Mouse (Mus musculus): ENCODE measurements around the gene Reln. TPM values are rescaled to one million over a fixed set of nuclear protein-coding genes. Genes with fewer than 3 reads are reported as not detected.

The Reln gene
- polyA plus RNA-seq, 1 experiment from 2014 or later, result 6.5 TPM

- Histone ChIP-seq H3K9ac (ENCODE audit: low read depth, low read length) (no peak overlapping the region), H3K4me1 (ENCODE audit: control insufficient read depth, insufficient read depth, low read length) (0 out of 2 replicates have a peak, but pooled peaks cover 3% of the 10 kb centered on the region), H3K27me3 (ENCODE audit: control insufficient read depth, insufficient read depth, low read length) (no peaks in the 10 kb centered on the region), H3K36me3 (ENCODE audit: control insufficient read depth, insufficient read depth, low read length) (no peaks in the 10 kb centered on the region), H3K9me3 (replicated peaks; ENCODE audit: control insufficient read depth, low read length) (peaks cover 4% of the 10 kb centered on the region; the same call in 1 of the 2 replicates), H3K4me2 (no peak overlapping the region), H3K27ac (ENCODE audit: low read depth, low read length) (no peak overlapping the region), H3K4me3 (ENCODE audit: low read depth, low read length) (no peak overlapping the region)
- ATAC-seq (replicated peaks; ENCODE audit: insufficient number of reproducible peaks, low FRiP score, low TSS enrichment), result no peak
- WGBS (ENCODE audit: insufficient replicate concordance), result 69% methylated on average over 4 of the region's 4 CpGs
These were observed 202.7 kb downstream of the Reln start for GRCm38 (mm10) chr5:22141821-22142220.

GRCm38 (mm10) chr5:22139015-22139414 is 205.5 kb downstream of the Reln start:
- Histone ChIP-seq H3K4me1 (ENCODE audit: control insufficient read depth, insufficient read depth, low read length) (no peaks in the 10 kb centered on the region), H3K9ac (ENCODE audit: low read depth, low read length) (no peak overlapping the region), H3K27ac (ENCODE audit: low read depth, low read length) (no peak overlapping the region), H3K4me2 (no peak overlapping the region), H3K4me3 (ENCODE audit: low read depth, low read length) (no peak overlapping the region), H3K36me3 (ENCODE audit: control insufficient read depth, insufficient read depth, low read length) (no peaks in the 10 kb centered on the region), H3K9me3 (replicated peaks; ENCODE audit: control insufficient read depth, low read length) (peaks cover 4% of the 10 kb centered on the region; the same call in 1 of the 2 replicates), H3K27me3 (ENCODE audit: control insufficient read depth, insufficient read depth, low read length) (no peaks in the 10 kb centered on the region)
- no peak for ATAC-seq (replicated peaks; ENCODE audit: insufficient number of reproducible peaks, low FRiP score, low TSS enrichment)
- 70% methylated on average over 2 of the region's 2 CpGs for WGBS (ENCODE audit: insufficient replicate concordance)

- Histone ChIP-seq H3K4me1 (ENCODE audit: control insufficient read depth, insufficient read depth, low read length) (no peaks in the 10 kb centered on the region), H3K27me3 (ENCODE audit: control insufficient read depth, insufficient read depth, low read length) (no peaks in the 10 kb centered on the region), H3K9me3 (replicated peaks; ENCODE audit: control insufficient read depth, low read length) (peaks cover 4% of the 10 kb centered on the region; the same call in 1 of the 2 replicates), H3K4me2 (no peak overlapping the region), H3K4me3 (ENCODE audit: low read depth, low read length) (no peak overlapping the region), H3K27ac (ENCODE audit: low read depth, low read length) (no peak overlapping the region), H3K9ac (ENCODE audit: low read depth, low read length) (no peak overlapping the region), H3K36me3 (ENCODE audit: control insufficient read depth, insufficient read depth, low read length) (no peaks in the 10 kb centered on the region)
- WGBS (ENCODE audit: insufficient replicate concordance), result 75% methylated on average over 9 of the region's 9 CpGs
- no peak for ATAC-seq (replicated peaks; ENCODE audit: insufficient number of reproducible peaks, low FRiP score, low TSS enrichment)
These were observed 210.1 kb downstream of the Reln start for GRCm38 (mm10) chr5:22134402-22134801.

GRCm38 (mm10) chr5:22131730-22132522 is 212.6 kb downstream of the Reln start:
- Histone ChIP-seq H3K27me3 (ENCODE audit: control insufficient read depth, insufficient read depth, low read length) (no peaks in the 10 kb centered on the region), H3K4me3 (ENCODE audit: low read depth, low read length) (no peak overlapping the region), H3K9ac (ENCODE audit: low read depth, low read length) (no peak overlapping the region), H3K4me1 (ENCODE audit: control insufficient read depth, insufficient read depth, low read length) (no peaks in the 10 kb centered on the region), H3K4me2 (no peak overlapping the region), H3K9me3 (replicated peaks; ENCODE audit: control insufficient read depth, low read length) (no peaks in the 10 kb centered on the region), H3K27ac (ENCODE audit: low read depth, low read length) (no peak overlapping the region), H3K36me3 (ENCODE audit: control insufficient read depth, insufficient read depth, low read length) (no peaks in the 10 kb centered on the region)
- 81% methylated on average over 5 of the region's 5 CpGs for WGBS (ENCODE audit: insufficient replicate concordance)
- ATAC-seq (replicated peaks; ENCODE audit: insufficient number of reproducible peaks, low FRiP score, low TSS enrichment), result no peak

DNA sequence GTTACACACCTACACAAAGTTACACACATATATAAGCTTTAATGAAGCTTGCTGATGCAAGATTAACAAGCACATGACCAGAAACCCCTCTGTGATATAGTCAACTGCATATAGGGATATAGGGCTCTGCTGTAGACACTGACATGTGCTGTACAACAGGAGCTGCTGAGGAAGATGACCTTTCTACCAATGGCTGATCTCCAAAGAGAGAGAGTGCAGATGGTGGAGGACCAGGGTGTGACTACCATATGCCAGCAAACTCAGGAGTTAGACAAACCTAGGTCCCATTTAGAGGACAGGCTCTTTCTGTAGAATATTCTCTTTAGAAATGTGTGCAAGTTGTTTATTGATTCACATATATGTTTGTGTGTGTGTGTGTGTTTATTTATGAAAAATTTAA is 216.9 kb downstream of the Reln start:
- Histone ChIP-seq H3K9me3 (replicated peaks; ENCODE audit: control insufficient read depth, low read length) (no peaks in the 10 kb centered on the region), H3K9ac (ENCODE audit: low read depth, low read length) (no peak overlapping the region), H3K4me3 (ENCODE audit: low read depth, low read length) (no peak overlapping the region), H3K4me1 (ENCODE audit: control insufficient read depth, insufficient read depth, low read length) (no peaks in the 10 kb centered on the region), H3K4me2 (no peak overlapping the region), H3K27me3 (ENCODE audit: control insufficient read depth, insufficient read depth, low read length) (no peaks in the 10 kb centered on the region), H3K36me3 (ENCODE audit: control insufficient read depth, insufficient read depth, low read length) (no peaks in the 10 kb centered on the region), H3K27ac (ENCODE audit: low read depth, low read length) (no peak overlapping the region)
- ATAC-seq (replicated peaks; ENCODE audit: insufficient number of reproducible peaks, low FRiP score, low TSS enrichment), result no peak

DNA sequence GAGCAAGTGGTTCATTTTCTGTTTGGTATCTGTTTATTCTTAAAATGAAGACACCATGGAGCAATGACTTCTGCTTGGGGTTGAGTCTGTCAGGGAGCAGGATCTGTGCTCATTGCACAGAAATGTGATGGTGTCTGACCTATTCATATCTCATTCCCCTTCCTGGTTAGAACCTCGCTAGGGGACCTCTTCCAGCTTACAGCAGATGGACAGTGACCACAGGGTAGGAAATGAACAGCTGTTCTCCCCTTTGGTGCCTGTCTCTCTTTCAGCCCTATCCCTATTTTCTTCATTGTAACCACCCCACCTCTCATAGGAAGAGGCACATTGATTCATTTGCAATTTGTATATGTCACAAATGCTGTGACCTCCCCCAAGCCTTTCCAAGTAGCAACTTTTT is 225.2 kb downstream of the Reln start:
- no peak overlapping the region for H3K4me2 ChIP-seq
- H3K27ac ChIP-seq (ENCODE audit: low read depth, low read length), result no peak overlapping the region
- no peak overlapping the region for H3K4me3 ChIP-seq (ENCODE audit: low read depth, low read length)
- 54% methylated on average over 1 of the region's 1 CpGs for WGBS (ENCODE audit: insufficient replicate concordance)
- no peaks in the 10 kb centered on the region for H3K36me3 ChIP-seq (ENCODE audit: control insufficient read depth, insufficient read depth, low read length)
- H3K4me1 ChIP-seq (ENCODE audit: control insufficient read depth, insufficient read depth, low read length), result peaks cover 4% of the 10 kb centered on the region; the same call in 1 of the 2 replicates
- no peak overlapping the region for H3K9ac ChIP-seq (ENCODE audit: low read depth, low read length)
- no peaks in the 10 kb centered on the region for H3K9me3 ChIP-seq (replicated peaks; ENCODE audit: control insufficient read depth, low read length)
- no peaks in the 10 kb centered on the region for H3K27me3 ChIP-seq (ENCODE audit: control insufficient read depth, insufficient read depth, low read length)
- ATAC-seq (replicated peaks; ENCODE audit: insufficient number of reproducible peaks, low FRiP score, low TSS enrichment), result no peak

DNA sequence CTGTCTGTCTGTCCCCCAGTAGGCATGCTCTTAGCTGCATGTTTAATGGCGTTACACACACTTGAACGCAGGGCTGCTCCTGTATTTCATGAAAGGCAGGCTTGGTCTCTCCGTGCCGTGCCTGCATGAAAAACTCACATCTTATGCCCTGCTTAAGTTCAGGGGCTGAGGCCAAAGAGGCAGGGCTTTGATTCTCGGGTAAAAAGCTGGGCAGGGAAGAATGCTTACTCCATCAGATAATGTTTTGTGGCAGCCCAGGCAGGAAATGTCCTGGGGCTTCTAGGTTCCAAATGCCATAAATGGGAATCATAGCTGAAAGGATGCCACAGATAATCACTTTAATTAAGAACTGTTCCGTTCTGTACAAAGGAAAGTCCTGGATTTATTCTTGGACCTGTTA is 226.0 kb downstream of the Reln start:
- Histone ChIP-seq H3K4me3 (ENCODE audit: low read depth, low read length) (no peak overlapping the region), H3K4me2 (no peak overlapping the region), H3K27ac (ENCODE audit: low read depth, low read length) (no peak overlapping the region), H3K9ac (ENCODE audit: low read depth, low read length) (no peak overlapping the region), H3K27me3 (ENCODE audit: control insufficient read depth, insufficient read depth, low read length) (no peaks in the 10 kb centered on the region), H3K9me3 (replicated peaks; ENCODE audit: control insufficient read depth, low read length) (no peaks in the 10 kb centered on the region), H3K36me3 (ENCODE audit: control insufficient read depth, insufficient read depth, low read length) (no peaks in the 10 kb centered on the region), H3K4me1 (ENCODE audit: control insufficient read depth, insufficient read depth, low read length) (peaks cover 4% of the 10 kb centered on the region; the same call in 1 of the 2 replicates)
- no peak for ATAC-seq (replicated peaks; ENCODE audit: insufficient number of reproducible peaks, low FRiP score, low TSS enrichment)
- WGBS (ENCODE audit: insufficient replicate concordance), result 57% methylated on average over 6 of the region's 6 CpGs

- no peak overlapping the region for H3K4me3 ChIP-seq (ENCODE audit: low read depth, low read length)
- ATAC-seq (replicated peaks; ENCODE audit: insufficient number of reproducible peaks, low FRiP score, low TSS enrichment), result no peak
- H3K9me3 ChIP-seq (replicated peaks; ENCODE audit: control insufficient read depth, low read length), result no peaks in the 10 kb centered on the region
- H3K27me3 ChIP-seq (ENCODE audit: control insufficient read depth, insufficient read depth, low read length), result no peaks in the 10 kb centered on the region
- H3K4me2 ChIP-seq, result no peak overlapping the region
- H3K9ac ChIP-seq (ENCODE audit: low read depth, low read length), result no peak overlapping the region
- no peaks in the 10 kb centered on the region for H3K36me3 ChIP-seq (ENCODE audit: control insufficient read depth, insufficient read depth, low read length)
- WGBS (ENCODE audit: insufficient replicate concordance), result 64% methylated on average over 9 of the region's 9 CpGs
- no peak overlapping the region for H3K27ac ChIP-seq (ENCODE audit: low read depth, low read length)
- peaks cover 4% of the 10 kb centered on the region; the same call in 1 of the 2 replicates for H3K4me1 ChIP-seq (ENCODE audit: control insufficient read depth, insufficient read depth, low read length)
These were observed 227.6 kb downstream of the Reln start for GRCm38 (mm10) chr5:22116922-22117321.
